Mouse (Mus musculus) bone marrow macrophage, adult 2 months (primary cell): ENCODE data around the gene Itgad.

Experiments used
- CTCF ChIP-seq: IDR thresholded peaks from 2 replicates; pipeline ENCODE4 v1.5.1; 2012; ENCODE audit warnings: low read depth, mild to moderate bottlenecking, low read length, moderate library complexity
- POLR2A ChIP-seq: IDR thresholded peaks from 2 replicates; pipeline ENCODE4 v1.6.1; 2012; ENCODE audit warnings: mild to moderate bottlenecking, low read depth, low read length, borderline replicate concordance

- TF ChIP-seq CTCF (no peak), POLR2A (no peak)
Observed at GRCm38 (mm10) chr7:128206152-128206551, 52.0 kb downstream of the Itgad start, which contains the start of gene Cox6a2.
